Mouse (Mus musculus) hindbrain, embryonic 16.5 days (tissue): Measurements from ENCODE around the gene Gm10715. TPM values are rescaled to one million over a fixed set of nuclear protein-coding genes. Genes with fewer than 3 reads are reported as not detected.
"Not testable (repeated sequence)": the region's sequence is repeated elsewhere in the genome, so short reads cannot be mapped to it uniquely, and the experiment has no call there.

Experiments
- ATAC-seq: fragments of 200-750 bp; cut with Nextera tagmentation; 2 replicates; pipeline ENCODE4 v1.8.0; 2017; ENCODE audit warnings: moderate TSS enrichment, moderate library complexity
- H3K27ac ChIP-seq: fragments of 300-500 bp; sonication (generic); 2 replicates; pipeline ENCODE4 v1.5.1; 2014; ENCODE audit warnings: low read depth, mild to moderate bottlenecking, control low read depth, low read length, moderate library complexity
- H3K27me3 ChIP-seq: fragments of 300-500 bp; sonication (generic); replicated peaks from 2 replicates; pipeline ENCODE4 v1.6.1; 2014; ENCODE audit warnings: low read length; ENCODE audit not compliant: control insufficient read depth, insufficient read depth
- H3K36me3 ChIP-seq: fragments of 300-500 bp; sonication (generic); 2 replicates; pipeline ENCODE4 v1.6.1; 2014; ENCODE audit warnings: mild to moderate bottlenecking, low read length, moderate library complexity, mixed read lengths; ENCODE audit not compliant: control insufficient read depth, insufficient read depth
- H3K4me1 ChIP-seq: fragments of 300-500 bp; sonication (generic); 2 replicates; pipeline ENCODE4 v1.6.1; 2014; ENCODE audit warnings: low read depth, low read length; ENCODE audit not compliant: control insufficient read depth, insufficient read depth
- H3K4me2 ChIP-seq: fragments of 300-500 bp; sonication (generic); 2 replicates; pipeline ENCODE4 v1.6.1; 2014; ENCODE audit warnings: mild to moderate bottlenecking, low read length, control low read depth, moderate library complexity
- H3K4me3 ChIP-seq: fragments of 300-500 bp; sonication (generic); 2 replicates; pipeline ENCODE4 v1.5.1; 2014; ENCODE audit warnings: mild to moderate bottlenecking, low read length, control low read depth, moderate library complexity
- H3K9ac ChIP-seq: fragments of 300-500 bp; sonication (generic); 2 replicates; pipeline ENCODE4 v1.6.1; 2014; ENCODE audit warnings: low read depth, mild to moderate bottlenecking, control low read depth, low read length, moderate library complexity
- H3K9me3 ChIP-seq: fragments of 300-500 bp; sonication (generic); 2 replicates; pipeline ENCODE4 v1.6.1; 2014; ENCODE audit warnings: mild to moderate bottlenecking, low read length, moderate library complexity; ENCODE audit not compliant: control insufficient read depth
- WGBS: fragments of 180-500 bp; shearing (Covaris S2); extraction: QIAGEN DNeasy Blood & Tissue Kit; methylation state at CpG from one replicate; pipeline ENCODE4 v1.1.7; 2014; 5-methylcytosine and 5-hydroxymethylcytosine counted together
- microRNA-seq: library from miRNA; unstranded; fragments of <30 nt; microRNA quantifications from one replicate; pipeline ENCODE4, GENCODE M21; 2017
- polyA plus RNA-seq: library from polyadenylated mRNA; unstranded; fragments of >200 nt; fragmentation: Nextera tagmentation; extraction: Ambion mirVana; gene quantifications from 2 replicates; pipeline ENCODE4 v1.2.1, GENCODE M21; 2015

The Gm10715 gene
- polyA plus RNA-seq, 1 experiment from 2014 or later = not detected

DNA sequence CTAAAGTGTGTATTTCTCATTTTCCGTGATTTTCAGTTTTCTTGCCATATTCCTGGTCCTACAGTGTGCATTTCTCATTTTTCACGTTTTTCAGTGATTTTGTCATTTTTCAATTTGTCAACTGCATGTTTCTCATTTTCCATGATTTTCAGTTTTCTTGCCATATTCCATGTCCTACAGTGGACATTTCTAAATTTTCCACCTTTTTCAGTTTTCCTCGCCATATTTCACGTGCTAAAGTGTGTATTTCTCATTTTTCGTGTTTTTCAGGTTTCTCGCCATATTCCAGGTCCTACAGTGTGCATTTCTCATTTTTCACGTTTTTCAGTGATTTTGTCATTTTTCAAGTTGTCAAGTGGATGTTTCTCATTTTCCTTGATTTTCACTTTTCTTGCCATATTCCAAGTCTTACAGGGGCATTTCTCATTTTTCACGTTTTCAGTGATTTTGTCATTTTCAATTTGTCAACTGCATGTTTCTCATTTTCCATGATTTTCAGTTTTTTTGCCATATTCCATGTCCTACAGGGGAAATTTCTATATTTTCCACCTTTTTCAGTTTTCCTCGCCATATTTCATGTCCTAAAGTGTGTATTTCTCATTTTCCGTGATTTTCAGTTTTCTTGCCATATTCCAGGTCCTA, 5.9 kb upstream of the Gm10715 start:
- not testable (repeated sequence) for H3K4me2 ChIP-seq, H3K9ac ChIP-seq, H3K4me3 ChIP-seq, H3K9me3 ChIP-seq, H3K27me3 ChIP-seq, H3K27ac ChIP-seq, H3K4me1 ChIP-seq, H3K36me3 ChIP-seq
- ATAC-seq = peak; percentile 56; the same call in 1 of the 2 replicates
- whole genome bisulfite sequencing = 64% methylated on average over 2 of the region's 10 CpGs

DNA sequence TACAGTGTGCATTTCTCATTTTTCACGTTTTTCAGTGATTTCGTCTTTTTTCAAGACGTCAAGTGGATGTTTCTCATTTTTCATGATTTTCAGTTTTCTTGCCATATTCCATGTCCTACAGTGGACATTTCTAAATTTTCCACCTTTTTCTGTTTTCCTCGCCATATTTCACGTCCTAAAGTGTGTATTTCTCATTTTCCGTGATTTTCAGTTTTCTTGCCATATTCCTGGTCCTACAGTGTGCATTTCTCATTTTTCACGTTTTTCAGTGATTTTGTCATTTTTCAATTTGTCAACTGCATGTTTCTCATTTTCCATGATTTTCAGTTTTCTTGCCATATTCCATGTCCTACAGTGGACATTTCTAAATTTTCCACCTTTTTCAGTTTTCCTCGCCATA, 2.4 kb upstream of the Gm10715 start, which contains the start of gene Gm17535:
Gene Gm17535 (plus strand): TSS at position 301 of the 400 bp plus-strand sequence.
- H3K4me3 ChIP-seq, H3K9ac ChIP-seq, H3K9me3 ChIP-seq, H3K4me1 ChIP-seq, ATAC-seq, H3K4me2 ChIP-seq, H3K27me3 ChIP-seq, H3K36me3 ChIP-seq, H3K27ac ChIP-seq: not testable (repeated sequence)
- WGBS = no CpG with 5 or more reads among the region's 8 CpGs

DNA sequence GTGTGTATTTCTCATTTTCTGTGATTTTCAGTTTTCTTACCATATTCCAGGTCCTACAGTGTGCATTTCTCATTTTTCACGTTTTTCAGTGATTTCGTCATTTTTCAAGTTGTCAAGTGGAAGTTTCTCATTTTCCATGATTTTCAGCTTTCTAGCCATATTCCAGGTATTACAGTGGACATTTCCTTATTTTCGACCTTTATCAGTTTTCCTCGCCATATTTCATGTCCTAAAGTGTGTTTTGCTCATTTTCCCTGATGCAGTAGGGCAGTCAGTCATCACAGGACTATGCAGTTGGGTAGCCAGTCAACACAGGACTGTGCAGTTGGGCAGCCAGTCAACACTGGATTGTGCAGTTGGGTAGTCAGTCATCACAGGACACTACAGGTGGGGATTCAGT, 1.5 kb downstream of the Gm10715 start:
- not testable (repeated sequence) for ATAC-seq, H3K27me3 ChIP-seq, H3K4me2 ChIP-seq, H3K36me3 ChIP-seq, H3K9me3 ChIP-seq, H3K4me1 ChIP-seq, H3K27ac ChIP-seq, H3K4me3 ChIP-seq, H3K9ac ChIP-seq
- 59% methylated on average over 4 of the region's 4 CpGs for WGBS

Small RNA genes lying within 50 kb of the gene (microRNA-seq; reads per million reads assigned to microRNA genes)
- gene Mir101c = not detected

Other genes with a start within 250 kb of the Gm10715 start
- not detected in 2 replicates for gene Gm10722, start 36.0 kb upstream of the Gm10715 start, polyA plus RNA-seq
- not detected in 2 replicates for gene Gm11168, start 33.5 kb upstream of the Gm10715 start, polyA plus RNA-seq
- gene Gm10721, start 23.7 kb upstream of the Gm10715 start, polyA plus RNA-seq = not detected in 2 replicates
- gene Gm10720, start 21.2 kb upstream of the Gm10715 start, polyA plus RNA-seq = not detected in 2 replicates
- gene Gm10719, start 19.5 kb upstream of the Gm10715 start, polyA plus RNA-seq = not detected in 2 replicates
- 0.39 and 0.56 TPM in 2 replicates for gene Gm10718, start 13.3 kb upstream of the Gm10715 start, polyA plus RNA-seq
- 0.25 and 0.41 TPM in 2 replicates for gene Gm10717, start 11.5 kb upstream of the Gm10715 start, polyA plus RNA-seq
- not detected in 2 replicates for gene Gm17535, start 2.3 kb upstream of the Gm10715 start, polyA plus RNA-seq